Mouse (Mus musculus): ENCODE data around the gene Wnt4.

DNA sequence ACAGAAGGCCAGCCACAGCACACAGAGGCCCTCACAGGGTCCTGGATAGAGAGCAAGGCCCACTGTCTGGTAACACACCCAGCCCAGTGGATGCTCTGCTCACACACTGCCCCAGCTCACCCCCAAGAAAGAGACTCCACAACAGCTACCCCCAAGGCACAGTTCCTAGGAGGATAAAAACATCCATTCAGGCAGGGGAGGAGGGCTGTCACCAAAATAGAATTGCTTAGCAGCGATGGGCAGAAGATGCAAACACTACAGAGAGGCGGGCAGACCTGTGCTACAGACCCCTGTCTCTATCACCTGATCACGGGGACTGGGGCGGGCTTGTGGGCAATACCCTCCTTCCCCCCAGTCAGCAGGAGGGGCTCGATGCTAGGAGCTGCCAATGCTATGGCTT is 17.2 kb downstream of the Wnt4 start:
- TF ChIP-seq TAL1 (IDR thresholded peaks at IDR 0.05; ENCODE audit: low read length) (no peak), RAD21 (IDR thresholded peaks at IDR 0.05; ENCODE audit: low read depth, low read length) (no peak), POLR2A (IDR thresholded peaks at IDR 0.05; ENCODE audit: control insufficient read depth in 1 of 2, insufficient read depth in 1 of 2, low read depth in 1 of 2, low read length in 2 of 2, poor library complexity in 1 of 2) (no peak), GATA1 (IDR thresholded peaks at IDR 0.05; ENCODE audit: low read depth, low read length) (no peak), ZC3H11A (IDR thresholded peaks at IDR 0.05; ENCODE audit: low read depth, low read length) (no peak)

All from MEL (cell line).